In the genomic region with DNA sequence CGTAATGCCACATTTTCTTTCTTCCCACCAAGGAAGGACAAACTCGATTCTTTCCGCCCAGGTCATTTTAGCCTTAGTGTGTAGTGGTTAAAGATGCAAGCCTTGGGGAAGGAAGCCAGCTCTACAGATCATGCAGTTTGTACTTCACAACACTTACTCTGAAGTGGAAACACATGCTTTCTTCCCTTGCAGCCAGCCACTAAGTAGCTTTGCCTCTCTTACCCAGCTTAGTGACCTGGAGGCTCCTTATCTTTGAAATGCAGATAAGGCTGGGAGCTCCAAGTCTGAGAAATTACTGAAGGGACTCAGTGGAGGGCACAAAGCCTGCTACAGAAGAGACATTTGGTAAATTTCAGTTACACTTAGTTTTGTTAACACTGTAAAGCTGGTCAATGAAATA, we compare ENCODE assay signal across 10 mouse cellular contexts. TPM values are rescaled to one million over a fixed set of nuclear protein-coding genes. Genes with fewer than 3 reads are reported as not detected.
DNase-seq lines count a peak whose midpoint lies in the region; ATAC-seq and TF ChIP-seq lines count a peak whose summit lies in the region.
"Had no signal": no experiment of that assay in that cellular context is flagged by ENCODE, and none has a peak within 500 bp of the region (broad histone marks: within the 10 kb centered on the region; RNA-seq: fewer than 3 reads in every experiment).

No protein-coding gene starts in this region.

- H3K27ac ChIP-seq in intestine, embryonic 15.5 days = no peak overlapping the region
- no peak overlapping the region for H3K27ac ChIP-seq in intestine, postnatal 0 days (ENCODE audit: low read depth, low read length)
- H3K27ac ChIP-seq in embryonic facial prominence, embryonic 11.5 days (replicated peaks; ENCODE audit: low read depth, low read length) = no peak overlapping the region
- H3K27ac ChIP-seq in lung, postnatal 0 days (ENCODE audit: low read length) = no peak overlapping the region
- H3K27ac ChIP-seq: stomach, embryonic 15.5 days had no signal

- TF ChIP-seq CTCF in intestine, postnatal 0 days (IDR thresholded peaks at IDR 0.05; ENCODE audit: low read depth) = no peak
- no peak for TF ChIP-seq CTCF in lung, postnatal 0 days (IDR thresholded peaks at IDR 0.05)

- peak; percentile 4 for DNase-seq in R1 (ENCODE audit: low read depth, low spot score)
- DNase-seq in embryonic facial prominence, embryonic 11.5 days (ENCODE audit: low spot score) = peak; percentile 52
- peak; percentile 71 for DNase-seq in lung, postnatal 0 days (ENCODE audit: low spot score)
- no peak for DNase-seq in layer of hippocampus, adult 9-11 months
- DNase-seq in thymus, postnatal 25 days = no peak
- DNase-seq: cerebellum, adult 9-10 months had no signal

- no peaks in the 10 kb centered on the region for H3K27me3 ChIP-seq in intestine, embryonic 15.5 days (replicated peaks)
- H3K27me3 ChIP-seq in intestine, postnatal 0 days (replicated peaks; ENCODE audit: control insufficient read depth, insufficient read depth, low read length) = no peaks in the 10 kb centered on the region
- H3K27me3 ChIP-seq in embryonic facial prominence, embryonic 11.5 days (ENCODE audit: control insufficient read depth, insufficient read depth, low read length) = no peaks in the 10 kb centered on the region
- H3K27me3 ChIP-seq in lung, postnatal 0 days (replicated peaks; ENCODE audit: insufficient read depth, low read length) = no peaks in the 10 kb centered on the region
- H3K27me3 ChIP-seq: CH12.LX; stomach, embryonic 15.5 days had no signal

- H3K4me1 ChIP-seq in intestine, embryonic 15.5 days (replicated peaks) = no peaks in the 10 kb centered on the region
- no peaks in the 10 kb centered on the region for H3K4me1 ChIP-seq in intestine, postnatal 0 days (replicated peaks; ENCODE audit: control insufficient read depth, insufficient read depth, low read length)
- H3K4me1 ChIP-seq in embryonic facial prominence, embryonic 11.5 days (ENCODE audit: control insufficient read depth, insufficient read depth, low read length) = no peaks in the 10 kb centered on the region
- peaks cover 3% of the 10 kb centered on the region; the same call in 1 of the 2 replicates for H3K4me1 ChIP-seq in lung, postnatal 0 days (ENCODE audit: insufficient read depth, low read depth, low read length)
- H3K4me1 ChIP-seq: stomach, embryonic 15.5 days had no signal

- no peaks in the 10 kb centered on the region for H3K9me3 ChIP-seq in intestine, embryonic 15.5 days
- H3K9me3 ChIP-seq in intestine, postnatal 0 days (ENCODE audit: control insufficient read depth) = no peaks in the 10 kb centered on the region
- no peaks in the 10 kb centered on the region for H3K9me3 ChIP-seq in embryonic facial prominence, embryonic 11.5 days (replicated peaks; ENCODE audit: control insufficient read depth, low read length)
- H3K9me3 ChIP-seq in lung, postnatal 0 days (ENCODE audit: low read length) = no peaks in the 10 kb centered on the region
- H3K9me3 ChIP-seq: stomach, embryonic 15.5 days had no signal

- no peak overlapping the region for H3K9ac ChIP-seq in intestine, embryonic 15.5 days
- no peak overlapping the region for H3K9ac ChIP-seq in intestine, postnatal 0 days (ENCODE audit: low read depth, low read length)
- H3K9ac ChIP-seq in embryonic facial prominence, embryonic 11.5 days (replicated peaks; ENCODE audit: low read length) = no peak overlapping the region
- no peak overlapping the region for H3K9ac ChIP-seq in lung, postnatal 0 days (replicated peaks; ENCODE audit: low read depth)
- H3K9ac ChIP-seq: stomach, embryonic 15.5 days had no signal

- peak; percentile 61 for ATAC-seq in intestine, embryonic 15.5 days
- no peak for ATAC-seq in intestine, postnatal 0 days
- no peak for ATAC-seq in embryonic facial prominence, embryonic 11.5 days (replicated peaks; ENCODE audit: insufficient number of reproducible peaks, low FRiP score, low TSS enrichment, low read depth)
- peak; percentile 72 for ATAC-seq in lung, postnatal 0 days

- no peak overlapping the region for H3K4me3 ChIP-seq in intestine, embryonic 15.5 days (replicated peaks)
- no peak overlapping the region for H3K4me3 ChIP-seq in intestine, postnatal 0 days (ENCODE audit: low read depth, low read length)
- no peak overlapping the region for H3K4me3 ChIP-seq in embryonic facial prominence, embryonic 11.5 days (ENCODE audit: low read depth, low read length)
- no peak overlapping the region for H3K4me3 ChIP-seq in lung, postnatal 0 days (ENCODE audit: low read depth, low read length)
- H3K4me3 ChIP-seq: stomach, embryonic 15.5 days had no signal

- WGBS in intestine, embryonic 15.5 days = 47% methylated on average over 3 of the region's 3 CpGs
- 53% methylated on average over 3 of the region's 3 CpGs for WGBS in intestine, postnatal 0 days
- WGBS in embryonic facial prominence, embryonic 11.5 days = 19% methylated on average over 3 of the region's 3 CpGs
- WGBS in lung, postnatal 0 days = 24% methylated on average over 3 of the region's 3 CpGs

- TF ChIP-seq EP300 in lung, postnatal 0 days (IDR thresholded peaks at IDR 0.05) = peak; percentile 57; the same call in 1 of the 2 replicates

- H3K4me2 ChIP-seq in intestine, embryonic 15.5 days (replicated peaks) = no peak overlapping the region
- no peak overlapping the region for H3K4me2 ChIP-seq in intestine, postnatal 0 days (replicated peaks; ENCODE audit: low read depth)
- no peak overlapping the region for H3K4me2 ChIP-seq in embryonic facial prominence, embryonic 11.5 days (ENCODE audit: low read depth, low read length)
- no peak overlapping the region for H3K4me2 ChIP-seq in lung, postnatal 0 days (replicated peaks; ENCODE audit: low read depth, low read length)
- H3K4me2 ChIP-seq: stomach, embryonic 15.5 days had no signal

- H3K36me3 ChIP-seq in intestine, embryonic 15.5 days = no peaks in the 10 kb centered on the region
- no peaks in the 10 kb centered on the region for H3K36me3 ChIP-seq in intestine, postnatal 0 days (ENCODE audit: control insufficient read depth, insufficient read depth)
- no peaks in the 10 kb centered on the region for H3K36me3 ChIP-seq in embryonic facial prominence, embryonic 11.5 days (replicated peaks; ENCODE audit: control insufficient read depth, insufficient read depth, low read depth, low read length)
- H3K36me3 ChIP-seq in lung, postnatal 0 days (ENCODE audit: insufficient read depth, low read length) = no peaks in the 10 kb centered on the region
- H3K36me3 ChIP-seq: stomach, embryonic 15.5 days had no signal

RNA-seq across cellular contexts. Expression of gene Hmgcll1, which starts 54.9 kb away (rescaled TPM):
- 1.2 and 1.5 TPM in 2 replicates for polyA plus RNA-seq in intestine, embryonic 15.5 days (2015; fragmentation: Nextera tagmentation; extraction: Ambion mirVana)
- polyA plus RNA-seq in intestine, postnatal 0 days (2015; fragmentation: Nextera tagmentation; extraction: Ambion mirVana) = 0.87 and 0.92 TPM in 2 replicates
- 7.1 and 8.9 TPM in 2 replicates for polyA plus RNA-seq in embryonic facial prominence, embryonic 11.5 days (2014; fragmentation: Nextera tagmentation; extraction: Ambion mirVana)
- 4.7 and 5.7 TPM in 2 replicates for polyA plus RNA-seq in lung, postnatal 0 days (2015; fragmentation: Nextera tagmentation; extraction: Ambion mirVana)

Comparison
In these comparisons a context has a peak if more than half of its experiments do, and no peak if none do; other contexts are left out.
1. ATAC-seq: peak in intestine, embryonic 15.5 days (single experiment) and lung, postnatal 0 days (single experiment); none in intestine, postnatal 0 days (single experiment) and embryonic facial prominence, embryonic 11.5 days (single experiment).
2. DNase-seq: peak in R1 (single experiment), embryonic facial prominence, embryonic 11.5 days (single experiment) and lung, postnatal 0 days (single experiment); none in layer of hippocampus, adult 9-11 months (single experiment) and thymus, postnatal 25 days (single experiment).